Mouse (Mus musculus): ENCODE data around the gene Gpm6a. TPM values are rescaled to one million over a fixed set of nuclear protein-coding genes. Genes with fewer than 3 reads are reported as not detected.

Gene Gpm6a
- polyA plus RNA-seq, 1 experiment from 2014 or later: 552 TPM

- 51% methylated on average over 6 of the region's 6 CpGs for WGBS
- H3K9me3 ChIP-seq (ENCODE audit: control insufficient read depth, low read length): no peaks in the 10 kb centered on the region
- H3K27ac ChIP-seq: peak overlapping the region; percentile 81
- H3K4me1 ChIP-seq (replicated peaks; ENCODE audit: control insufficient read depth, insufficient read depth, low read length): peaks cover 29% of the 10 kb centered on the region
- peak overlapping the region; percentile 89 for H3K9ac ChIP-seq
- peak; percentile 69 for DNase-seq (ENCODE audit: low spot score)
- ATAC-seq (ENCODE audit: low FRiP score): peak; percentile 18
- H3K4me3 ChIP-seq (replicated peaks; ENCODE audit: low read length): peak overlapping the region; percentile 47
- H3K4me2 ChIP-seq (replicated peaks): peak overlapping the region; percentile 55
- H3K36me3 ChIP-seq (replicated peaks; ENCODE audit: control insufficient read depth, insufficient read depth): no peaks in the 10 kb centered on the region
- H3K27me3 ChIP-seq (ENCODE audit: control insufficient read depth, insufficient read depth, low read length): no peaks in the 10 kb centered on the region
Observed at GRCm38 (mm10) chr8:54955935-54956573, 1.4 kb downstream of the Gpm6a start.

- no peaks in the 10 kb centered on the region for H3K27me3 ChIP-seq (ENCODE audit: control insufficient read depth, insufficient read depth, low read length)
- H3K9ac ChIP-seq: peak overlapping the region; percentile 71
- DNase-seq (ENCODE audit: low spot score) (peak; percentile 57), ATAC-seq (ENCODE audit: low FRiP score) (no peak)
- H3K36me3 ChIP-seq (replicated peaks; ENCODE audit: control insufficient read depth, insufficient read depth): no peaks in the 10 kb centered on the region
- 32% methylated on average over 3 of the region's 3 CpGs for WGBS
- peak overlapping the region; percentile 76 for H3K27ac ChIP-seq
- no peaks in the 10 kb centered on the region for H3K9me3 ChIP-seq (ENCODE audit: control insufficient read depth, low read length)
- H3K4me1 ChIP-seq (replicated peaks; ENCODE audit: control insufficient read depth, insufficient read depth, low read length): peaks cover 29% of the 10 kb centered on the region
- H3K4me2 ChIP-seq (replicated peaks): peak overlapping the region; percentile 69
- peak overlapping the region; percentile 47 for H3K4me3 ChIP-seq (replicated peaks; ENCODE audit: low read length)
Observed at GRCm38 (mm10) chr8:54956787-54957186, 2.1 kb downstream of the Gpm6a start.

GRCm38 (mm10) chr8:54957506-54957905, 2.9 kb downstream of the Gpm6a start:
- no peaks in the 10 kb centered on the region for H3K9me3 ChIP-seq (ENCODE audit: control insufficient read depth, low read length)
- peak overlapping the region; percentile 38; the same call in 1 of the 2 replicates for H3K27ac ChIP-seq
- H3K4me1 ChIP-seq (replicated peaks; ENCODE audit: control insufficient read depth, insufficient read depth, low read length): peaks cover 29% of the 10 kb centered on the region
- no peaks in the 10 kb centered on the region for H3K27me3 ChIP-seq (ENCODE audit: control insufficient read depth, insufficient read depth, low read length)
- 62% methylated on average over 3 of the region's 3 CpGs for WGBS
- peak overlapping the region; percentile 47 for H3K4me3 ChIP-seq (replicated peaks; ENCODE audit: low read length)
- H3K9ac ChIP-seq: peak overlapping the region; percentile 71
- peak overlapping the region; percentile 69 for H3K4me2 ChIP-seq (replicated peaks)
- no peak for ATAC-seq (ENCODE audit: low FRiP score)
- H3K36me3 ChIP-seq (replicated peaks; ENCODE audit: control insufficient read depth, insufficient read depth): no peaks in the 10 kb centered on the region
- no peak for DNase-seq (ENCODE audit: low spot score)

GRCm38 (mm10) chr8:54961571-54961970, 6.9 kb downstream of the Gpm6a start:
- ATAC-seq (ENCODE audit: low FRiP score) (no peak), DNase-seq (ENCODE audit: low spot score) (no peak)
- no peaks in the 10 kb centered on the region for H3K27me3 ChIP-seq (ENCODE audit: control insufficient read depth, insufficient read depth, low read length)
- H3K4me2 ChIP-seq (replicated peaks): no peak overlapping the region
- H3K27ac ChIP-seq: no peak overlapping the region
- peaks cover 24% of the 10 kb centered on the region for H3K4me1 ChIP-seq (replicated peaks; ENCODE audit: control insufficient read depth, insufficient read depth, low read length)
- H3K36me3 ChIP-seq (replicated peaks; ENCODE audit: control insufficient read depth, insufficient read depth): 0 out of 2 replicates have a peak, but pooled peaks cover 3% of the 10 kb centered on the region
- H3K4me3 ChIP-seq (replicated peaks; ENCODE audit: low read length): no peak overlapping the region
- H3K9ac ChIP-seq: no peak overlapping the region
- no peaks in the 10 kb centered on the region for H3K9me3 ChIP-seq (ENCODE audit: control insufficient read depth, low read length)

- DNase-seq (ENCODE audit: low spot score): no peak
- H3K9ac ChIP-seq: no peak overlapping the region
- no peak overlapping the region for H3K4me3 ChIP-seq (replicated peaks; ENCODE audit: low read length)
- ATAC-seq (ENCODE audit: low FRiP score): no peak
- H3K36me3 ChIP-seq (replicated peaks; ENCODE audit: control insufficient read depth, insufficient read depth): no peaks in the 10 kb centered on the region
- no peak overlapping the region for H3K27ac ChIP-seq
- peaks cover 10% of the 10 kb centered on the region; the same call in 1 of the 2 replicates for H3K4me1 ChIP-seq (replicated peaks; ENCODE audit: control insufficient read depth, insufficient read depth, low read length)
- H3K4me2 ChIP-seq (replicated peaks): no peak overlapping the region
- 52% methylated on average over 1 of the region's 1 CpGs for WGBS
- no peaks in the 10 kb centered on the region for H3K27me3 ChIP-seq (ENCODE audit: control insufficient read depth, insufficient read depth, low read length)
- no peaks in the 10 kb centered on the region for H3K9me3 ChIP-seq (ENCODE audit: control insufficient read depth, low read length)
Observed at GRCm38 (mm10) chr8:54975020-54975419, 20.4 kb downstream of the Gpm6a start.

- DNase-seq (ENCODE audit: low spot score) (peak; percentile 56), ATAC-seq (ENCODE audit: low FRiP score) (peak; percentile 71; the same call in 1 of the 2 replicates)
- no peak overlapping the region for H3K4me3 ChIP-seq (replicated peaks; ENCODE audit: low read length)
- no peaks in the 10 kb centered on the region for H3K36me3 ChIP-seq (replicated peaks; ENCODE audit: control insufficient read depth, insufficient read depth)
- H3K9me3 ChIP-seq (ENCODE audit: control insufficient read depth, low read length): no peaks in the 10 kb centered on the region
- no peaks in the 10 kb centered on the region for H3K27me3 ChIP-seq (ENCODE audit: control insufficient read depth, insufficient read depth, low read length)
- H3K4me2 ChIP-seq (replicated peaks): no peak overlapping the region
- H3K9ac ChIP-seq: no peak overlapping the region
- no peak overlapping the region for H3K27ac ChIP-seq
- 11% methylated on average over 2 of the region's 2 CpGs for WGBS
- H3K4me1 ChIP-seq (replicated peaks; ENCODE audit: control insufficient read depth, insufficient read depth, low read length): peaks cover 10% of the 10 kb centered on the region; the same call in 1 of the 2 replicates
Observed at GRCm38 (mm10) chr8:54975506-54975905, 20.9 kb downstream of the Gpm6a start.

- ATAC-seq (ENCODE audit: low FRiP score) (0 out of 2 replicates have a peak, but pooled peaks have one; percentile 58), DNase-seq (ENCODE audit: low spot score) (no peak)
- no peaks in the 10 kb centered on the region for H3K36me3 ChIP-seq (replicated peaks; ENCODE audit: control insufficient read depth, insufficient read depth)
- H3K9me3 ChIP-seq (ENCODE audit: control insufficient read depth, low read length): no peaks in the 10 kb centered on the region
- no peaks in the 10 kb centered on the region for H3K27me3 ChIP-seq (ENCODE audit: control insufficient read depth, insufficient read depth, low read length)
- peaks cover 10% of the 10 kb centered on the region; the same call in 1 of the 2 replicates for H3K4me1 ChIP-seq (replicated peaks; ENCODE audit: control insufficient read depth, insufficient read depth, low read length)
- H3K4me2 ChIP-seq (replicated peaks): no peak overlapping the region
- H3K4me3 ChIP-seq (replicated peaks; ENCODE audit: low read length): no peak overlapping the region
- WGBS: 45% methylated on average over 2 of the region's 2 CpGs
- H3K27ac ChIP-seq: no peak overlapping the region
- H3K9ac ChIP-seq: no peak overlapping the region
Observed at GRCm38 (mm10) chr8:54975927-54976326, 21.3 kb downstream of the Gpm6a start.

GRCm38 (mm10) chr8:54976663-54977062, 22.0 kb downstream of the Gpm6a start:
- Histone ChIP-seq H3K36me3 (replicated peaks; ENCODE audit: control insufficient read depth, insufficient read depth) (no peaks in the 10 kb centered on the region), H3K27ac (no peak overlapping the region), H3K4me1 (replicated peaks; ENCODE audit: control insufficient read depth, insufficient read depth, low read length) (peaks cover 7% of the 10 kb centered on the region; the same call in 1 of the 2 replicates), H3K4me3 (replicated peaks; ENCODE audit: low read length) (no peak overlapping the region), H3K27me3 (ENCODE audit: control insufficient read depth, insufficient read depth, low read length) (no peaks in the 10 kb centered on the region), H3K9ac (no peak overlapping the region), H3K4me2 (replicated peaks) (no peak overlapping the region), H3K9me3 (ENCODE audit: control insufficient read depth, low read length) (no peaks in the 10 kb centered on the region)
- DNase-seq (ENCODE audit: low spot score): no peak
- no peak for ATAC-seq (ENCODE audit: low FRiP score)
- 33% methylated on average over 1 of the region's 1 CpGs for WGBS

GRCm38 (mm10) chr8:54986791-54987190, 32.1 kb downstream of the Gpm6a start:
- Histone ChIP-seq H3K36me3 (replicated peaks; ENCODE audit: control insufficient read depth, insufficient read depth) (no peaks in the 10 kb centered on the region; the same call in 1 of the 2 replicates), H3K4me1 (replicated peaks; ENCODE audit: control insufficient read depth, insufficient read depth, low read length) (peaks cover 4% of the 10 kb centered on the region; the same call in 1 of the 2 replicates), H3K9me3 (ENCODE audit: control insufficient read depth, low read length) (no peaks in the 10 kb centered on the region), H3K4me3 (replicated peaks; ENCODE audit: low read length) (no peak overlapping the region), H3K27me3 (ENCODE audit: control insufficient read depth, insufficient read depth, low read length) (no peaks in the 10 kb centered on the region), H3K4me2 (replicated peaks) (no peak overlapping the region), H3K27ac (no peak overlapping the region), H3K9ac (no peak overlapping the region)
- WGBS: 31% methylated on average over 2 of the region's 2 CpGs
- DNase-seq (ENCODE audit: low spot score) (no peak), ATAC-seq (ENCODE audit: low FRiP score) (peak; percentile 43; the same call in 1 of the 2 replicates)

Data from hindbrain, embryonic 14.5 days (tissue).